Mouse (Mus musculus): ENCODE measurements around the gene Spsb2. TPM values are rescaled to one million over a fixed set of nuclear protein-coding genes. Genes with fewer than 3 reads are reported as not detected.

Gene Spsb2
- total RNA-seq (2014; rRNA removed) (5.9 and 9.3 TPM in 2 replicates), polyA plus RNA-seq (2015; fragmentation: Nextera tagmentation; extraction: Ambion mirVana) (10.2 and 10.9 TPM in 2 replicates)

- TF ChIP-seq CTCF (IDR thresholded peaks at IDR 0.05), result no peak
- Histone ChIP-seq H3K4me3 (ENCODE audit: low read depth, low read length) (peak within 1 kb of the TSS; percentile 43), H3K27me3 (ENCODE audit: insufficient read depth, low read length) (no peaks in the 10 kb centered on the region), H3K4me2 (ENCODE audit: low read depth, low read length, poor library complexity, severe bottlenecking) (peak within 1 kb of the TSS; percentile 69), H3K9ac (replicated peaks; ENCODE audit: low read length, poor library complexity, severe bottlenecking) (peak within 1 kb of the TSS; percentile 54), H3K4me1 (ENCODE audit: insufficient read depth, low read length) (peaks cover 9% of the 10 kb centered on the region; the same call in 1 of the 2 replicates), H3K36me3 (ENCODE audit: insufficient read depth, low read length) (0 out of 2 replicates have a peak, but pooled peaks cover 10% of the 10 kb centered on the region), H3K9me3 (ENCODE audit: low read length) (no peaks in the 10 kb centered on the region), H3K27ac (ENCODE audit: low read depth, low read length) (peak within 1 kb of the TSS; percentile 69)
- 4% methylated on average over 29 of the region's 29 CpGs for WGBS
- ATAC-seq (ENCODE audit: low FRiP score), result peak; percentile 8; the same call in 1 of the 2 replicates
- peak; percentile 58 for DNase-seq (ENCODE audit: low spot score)
These were observed at the start of gene Spsb2 for GRCm38 (mm10) chr6:124808358-124809012. Gene Spsb2, plus strand, starts transcription at chr6:124808661.

- Histone ChIP-seq H3K9ac (replicated peaks; ENCODE audit: low read length, poor library complexity, severe bottlenecking) (no peak overlapping the region), H3K27ac (ENCODE audit: low read depth, low read length) (peak overlapping the region; percentile 97), H3K4me1 (ENCODE audit: insufficient read depth, low read length) (peaks cover 26% of the 10 kb centered on the region), H3K9me3 (ENCODE audit: low read length) (no peaks in the 10 kb centered on the region), H3K27me3 (ENCODE audit: insufficient read depth, low read length) (no peaks in the 10 kb centered on the region), H3K4me3 (ENCODE audit: low read depth, low read length) (no peak overlapping the region), H3K4me2 (ENCODE audit: low read depth, low read length, poor library complexity, severe bottlenecking) (no peak overlapping the region), H3K36me3 (ENCODE audit: insufficient read depth, low read length) (peaks cover 14% of the 10 kb centered on the region)
- DNase-seq (ENCODE audit: low spot score) (no peak), ATAC-seq (ENCODE audit: low FRiP score) (no peak)
- WGBS, result 62% methylated on average over 2 of the region's 2 CpGs
- TF ChIP-seq CTCF (IDR thresholded peaks at IDR 0.05), result no peak
These were observed 49.6 kb upstream of the Spsb2 start for GRCm38 (mm10) chr6:124758849-124759232.

GRCm38 (mm10) chr6:124759259-124759658, 49.2 kb upstream of the Spsb2 start:
- Histone ChIP-seq H3K27ac (ENCODE audit: low read depth, low read length) (peak overlapping the region; percentile 97; the same call in 1 of the 2 replicates), H3K27me3 (ENCODE audit: insufficient read depth, low read length) (no peaks in the 10 kb centered on the region), H3K9me3 (ENCODE audit: low read length) (no peaks in the 10 kb centered on the region), H3K4me1 (ENCODE audit: insufficient read depth, low read length) (peaks cover 23% of the 10 kb centered on the region), H3K9ac (replicated peaks; ENCODE audit: low read length, poor library complexity, severe bottlenecking) (no peak overlapping the region), H3K36me3 (ENCODE audit: insufficient read depth, low read length) (peaks cover 14% of the 10 kb centered on the region), H3K4me3 (ENCODE audit: low read depth, low read length) (no peak overlapping the region), H3K4me2 (ENCODE audit: low read depth, low read length, poor library complexity, severe bottlenecking) (no peak overlapping the region)
- no peak for ATAC-seq (ENCODE audit: low FRiP score)
- WGBS, result 8% methylated on average over 5 of the region's 5 CpGs
- TF ChIP-seq CTCF (IDR thresholded peaks at IDR 0.05), result peak; percentile 79
- DNase-seq (ENCODE audit: low spot score), result peak; percentile 75

- no peaks in the 10 kb centered on the region for H3K9me3 ChIP-seq (ENCODE audit: low read length)
- H3K4me1 ChIP-seq (ENCODE audit: insufficient read depth, low read length), result peaks cover 15% of the 10 kb centered on the region; the same call in 1 of the 2 replicates
- no peak overlapping the region for H3K9ac ChIP-seq (replicated peaks; ENCODE audit: low read length, poor library complexity, severe bottlenecking)
- 83% methylated on average over 7 of the region's 7 CpGs for WGBS
- no peak overlapping the region for H3K27ac ChIP-seq (ENCODE audit: low read depth, low read length)
- DNase-seq (ENCODE audit: low spot score) (no peak), ATAC-seq (ENCODE audit: low FRiP score) (no peak)
- H3K4me3 ChIP-seq (ENCODE audit: low read depth, low read length), result no peak overlapping the region
- H3K36me3 ChIP-seq (ENCODE audit: insufficient read depth, low read length), result peaks cover 11% of the 10 kb centered on the region
- no peaks in the 10 kb centered on the region for H3K27me3 ChIP-seq (ENCODE audit: insufficient read depth, low read length)
- TF ChIP-seq CTCF (IDR thresholded peaks at IDR 0.05), result no peak
- H3K4me2 ChIP-seq (ENCODE audit: low read depth, low read length, poor library complexity, severe bottlenecking), result no peak overlapping the region
These were observed 42.5 kb upstream of the Spsb2 start for GRCm38 (mm10) chr6:124765951-124766350.

- ATAC-seq (ENCODE audit: low FRiP score) (no peak), DNase-seq (ENCODE audit: low spot score) (no peak)
- Histone ChIP-seq H3K4me2 (ENCODE audit: low read depth, low read length, poor library complexity, severe bottlenecking) (peak overlapping the region; percentile 75), H3K4me1 (ENCODE audit: insufficient read depth, low read length) (peaks cover 15% of the 10 kb centered on the region; the same call in 1 of the 2 replicates), H3K27me3 (ENCODE audit: insufficient read depth, low read length) (no peaks in the 10 kb centered on the region), H3K9ac (replicated peaks; ENCODE audit: low read length, poor library complexity, severe bottlenecking) (peak overlapping the region; percentile 76), H3K36me3 (ENCODE audit: insufficient read depth, low read length) (peaks cover 7% of the 10 kb centered on the region; the same call in 1 of the 2 replicates), H3K9me3 (ENCODE audit: low read length) (no peaks in the 10 kb centered on the region), H3K27ac (ENCODE audit: low read depth, low read length) (peak overlapping the region; percentile 60), H3K4me3 (ENCODE audit: low read depth, low read length) (peak overlapping the region; percentile 53; the same call in 1 of the 2 replicates)
- 32% methylated on average over 4 of the region's 4 CpGs for WGBS
- TF ChIP-seq CTCF (IDR thresholded peaks at IDR 0.05), result no peak
These were observed 40.9 kb upstream of the Spsb2 start for GRCm38 (mm10) chr6:124767536-124767919.

Measured in midbrain, postnatal 0 days (tissue).